Mouse (Mus musculus): ENCODE measurements at regions not wholly inside any gene's neighbourhood (a gene's known extent, or its start where the extent isn't known, plus 50 kb on each side); places are given as distances from the start of the nearest gene placed in this dataset.

DNA sequence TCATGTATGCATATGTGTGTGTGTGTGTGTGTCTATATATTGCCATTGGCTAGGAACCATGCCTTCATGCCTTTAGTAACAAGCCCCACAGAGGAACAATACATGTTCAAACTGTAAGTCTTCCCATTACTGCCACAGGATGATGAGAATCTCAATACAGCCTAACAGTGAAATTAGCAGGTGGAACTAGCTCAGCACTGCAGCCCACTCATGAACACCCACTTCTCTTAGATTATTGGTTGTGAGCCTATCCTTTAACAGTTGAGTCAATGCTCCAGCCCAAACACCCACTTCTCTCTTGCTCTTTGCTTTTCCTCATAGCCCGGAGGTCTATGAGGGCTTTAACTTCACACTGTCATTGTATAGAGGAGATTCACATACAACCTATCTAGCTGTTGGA is 287.5 kb upstream of the Plxna2 start:
- H3K4me3 ChIP-seq = no peak overlapping the region
- ATAC-seq (ENCODE audit: insufficient number of reproducible peaks, low FRiP score) = no peak
- peaks cover 11% of the 10 kb centered on the region; the same call in 1 of the 2 replicates for H3K27me3 ChIP-seq (replicated peaks)
- WGBS = 90% methylated on average over 1 of the region's 1 CpGs
- no peaks in the 10 kb centered on the region for H3K4me1 ChIP-seq (replicated peaks)
- H3K4me2 ChIP-seq = no peak overlapping the region
- no peaks in the 10 kb centered on the region for H3K9me3 ChIP-seq (replicated peaks)
- no peak overlapping the region for H3K9ac ChIP-seq
- no peaks in the 10 kb centered on the region for H3K36me3 ChIP-seq
- no peak overlapping the region for H3K27ac ChIP-seq (ENCODE audit: poor library complexity, severe bottlenecking)

- no peak overlapping the region for H3K27ac ChIP-seq (ENCODE audit: poor library complexity, severe bottlenecking)
- no peak overlapping the region for H3K4me3 ChIP-seq
- H3K27me3 ChIP-seq (replicated peaks) = no peaks in the 10 kb centered on the region
- ATAC-seq (ENCODE audit: insufficient number of reproducible peaks, low FRiP score) = no peak
- no peak overlapping the region for H3K4me2 ChIP-seq
- no peaks in the 10 kb centered on the region for H3K36me3 ChIP-seq
- no peaks in the 10 kb centered on the region for H3K4me1 ChIP-seq (replicated peaks)
- no peaks in the 10 kb centered on the region for H3K9me3 ChIP-seq (replicated peaks)
- WGBS = 76% methylated on average over 3 of the region's 3 CpGs
- H3K9ac ChIP-seq = no peak overlapping the region
These were observed 297.5 kb upstream of the Plxna2 start for GRCm38 (mm10) chr1:194320320-194321036.

DNA sequence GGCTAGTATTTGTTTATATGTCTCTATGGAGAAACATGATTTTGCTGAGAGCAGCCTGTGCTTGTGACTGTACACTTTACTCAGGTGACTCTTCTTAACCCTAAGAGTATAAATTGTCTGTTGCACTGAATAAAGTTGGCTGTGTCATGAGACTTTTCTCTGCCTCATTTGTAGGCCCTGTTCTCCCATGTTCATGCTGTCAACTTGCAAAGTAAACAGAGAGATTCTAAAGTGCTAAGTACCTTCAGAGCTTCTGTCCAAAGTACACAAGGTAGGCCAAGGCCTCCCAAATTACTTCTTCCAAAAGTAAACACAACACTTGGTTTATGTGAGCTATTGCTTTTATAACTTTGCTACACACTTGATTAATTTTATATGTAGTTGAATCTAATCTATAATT is 299.7 kb upstream of the Plxna2 start:
- peaks cover 4% of the 10 kb centered on the region; the same call in 1 of the 2 replicates for H3K27me3 ChIP-seq (replicated peaks)
- H3K27ac ChIP-seq (ENCODE audit: poor library complexity, severe bottlenecking) = no peak overlapping the region
- no peaks in the 10 kb centered on the region for H3K36me3 ChIP-seq
- no peak overlapping the region for H3K4me3 ChIP-seq
- no peak overlapping the region for H3K4me2 ChIP-seq
- no peaks in the 10 kb centered on the region for H3K9me3 ChIP-seq (replicated peaks)
- H3K9ac ChIP-seq = no peak overlapping the region
- ATAC-seq (ENCODE audit: insufficient number of reproducible peaks, low FRiP score) = no peak
- no peaks in the 10 kb centered on the region for H3K4me1 ChIP-seq (replicated peaks)

DNA sequence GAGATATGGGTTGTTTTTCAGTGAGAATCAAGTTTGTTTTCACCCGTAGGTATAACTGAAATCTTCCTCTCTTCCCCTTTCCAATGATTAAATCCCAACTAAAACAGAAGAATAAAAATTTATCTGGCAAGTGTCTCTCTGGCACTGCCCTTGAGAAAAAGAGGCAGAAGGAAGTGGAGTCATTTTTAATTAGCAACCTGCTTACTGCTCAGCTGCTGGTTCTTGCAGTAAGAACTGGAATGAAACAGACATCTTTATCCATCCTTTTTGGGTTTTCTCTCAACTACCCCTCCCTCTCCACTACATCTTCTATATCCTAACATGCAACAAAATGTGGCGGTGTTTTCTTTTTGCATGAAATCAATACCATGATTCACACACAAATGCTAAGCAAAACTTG is 302.4 kb upstream of the Plxna2 start:
- H3K36me3 ChIP-seq = no peaks in the 10 kb centered on the region
- H3K4me2 ChIP-seq = no peak overlapping the region
- peaks cover 4% of the 10 kb centered on the region; the same call in 1 of the 2 replicates for H3K27me3 ChIP-seq (replicated peaks)
- ATAC-seq (ENCODE audit: insufficient number of reproducible peaks, low FRiP score) = no peak
- H3K9me3 ChIP-seq (replicated peaks) = no peaks in the 10 kb centered on the region
- no peak overlapping the region for H3K27ac ChIP-seq (ENCODE audit: poor library complexity, severe bottlenecking)
- H3K9ac ChIP-seq = no peak overlapping the region
- no peaks in the 10 kb centered on the region for H3K4me1 ChIP-seq (replicated peaks)
- 64% methylated on average over 2 of the region's 2 CpGs for WGBS
- H3K4me3 ChIP-seq = no peak overlapping the region

GRCm38 (mm10) chr1:194310373-194310772 is 307.6 kb upstream of the Plxna2 start:
- no peak overlapping the region for H3K9ac ChIP-seq
- H3K4me3 ChIP-seq = no peak overlapping the region
- no peak overlapping the region for H3K4me2 ChIP-seq
- no peaks in the 10 kb centered on the region for H3K4me1 ChIP-seq (replicated peaks)
- H3K27ac ChIP-seq (ENCODE audit: poor library complexity, severe bottlenecking) = no peak overlapping the region
- H3K9me3 ChIP-seq (replicated peaks) = no peaks in the 10 kb centered on the region
- peaks cover 16% of the 10 kb centered on the region for H3K27me3 ChIP-seq (replicated peaks)
- H3K36me3 ChIP-seq = no peaks in the 10 kb centered on the region
- no peak for ATAC-seq (ENCODE audit: insufficient number of reproducible peaks, low FRiP score)
- 33% methylated on average over 2 of the region's 2 CpGs for WGBS

DNA sequence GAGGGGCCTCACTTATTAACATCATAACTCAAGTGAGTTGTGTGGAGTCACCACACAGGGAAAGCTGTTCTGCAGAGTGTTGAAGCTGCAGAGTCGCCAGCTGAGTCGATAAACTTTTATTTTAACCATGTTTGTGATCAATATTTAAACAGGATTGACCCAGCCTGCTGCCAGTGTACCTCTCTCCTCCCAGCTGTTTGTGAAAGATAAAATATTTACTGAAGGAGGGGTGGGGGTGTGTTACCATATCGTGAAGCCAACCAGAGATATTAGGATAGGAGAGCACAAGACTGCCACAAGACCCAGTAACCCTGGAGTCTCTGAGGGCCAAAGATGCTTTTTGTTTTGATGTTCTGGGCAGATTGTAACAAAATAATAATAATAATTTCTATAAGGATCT is 309.4 kb upstream of the Plxna2 start:
- H3K9me3 ChIP-seq (replicated peaks) = no peaks in the 10 kb centered on the region
- no peaks in the 10 kb centered on the region for H3K4me1 ChIP-seq (replicated peaks)
- H3K4me2 ChIP-seq = no peak overlapping the region
- WGBS = 70% methylated on average over 3 of the region's 3 CpGs
- H3K9ac ChIP-seq = no peak overlapping the region
- ATAC-seq (ENCODE audit: insufficient number of reproducible peaks, low FRiP score) = no peak
- peaks cover 19% of the 10 kb centered on the region for H3K27me3 ChIP-seq (replicated peaks)
- no peaks in the 10 kb centered on the region for H3K36me3 ChIP-seq
- H3K27ac ChIP-seq (ENCODE audit: poor library complexity, severe bottlenecking) = no peak overlapping the region
- H3K4me3 ChIP-seq = no peak overlapping the region

GRCm38 (mm10) chr1:194303951-194304350 is 314.1 kb upstream of the Plxna2 start:
- WGBS = 74% methylated on average over 1 of the region's 1 CpGs
- H3K4me2 ChIP-seq = no peak overlapping the region

DNA sequence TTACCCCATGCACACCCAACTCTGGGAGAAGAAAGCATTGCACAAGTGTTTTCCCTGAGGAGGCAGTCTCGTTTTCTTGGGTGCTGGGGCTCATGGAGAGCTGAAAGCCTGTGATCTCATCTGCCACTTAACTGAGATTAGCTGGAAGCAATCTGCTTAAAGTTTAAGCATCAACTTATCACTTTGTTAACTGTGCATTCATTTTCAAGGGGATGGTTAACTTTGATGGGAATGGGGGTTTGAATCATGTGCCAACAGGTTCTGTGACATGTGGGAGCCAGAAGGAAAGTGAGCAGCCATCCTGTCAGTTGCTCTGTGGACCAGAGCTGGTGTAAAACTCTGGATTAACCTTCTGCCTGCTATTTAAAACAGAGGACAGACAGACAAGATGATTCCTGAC is 315.2 kb upstream of the Plxna2 start:
- Histone ChIP-seq H3K4me1 (replicated peaks) (peaks cover 7% of the 10 kb centered on the region; the same call in 1 of the 2 replicates), H3K4me2 (no peak overlapping the region), H3K27ac (ENCODE audit: poor library complexity, severe bottlenecking) (no peak overlapping the region), H3K4me3 (no peak overlapping the region), H3K36me3 (no peaks in the 10 kb centered on the region), H3K27me3 (replicated peaks) (peaks cover 17% of the 10 kb centered on the region), H3K9me3 (replicated peaks) (no peaks in the 10 kb centered on the region), H3K9ac (no peak overlapping the region)
- no peak for ATAC-seq (ENCODE audit: insufficient number of reproducible peaks, low FRiP score)
- 14% methylated on average over 1 of the region's 1 CpGs for WGBS

More at GRCm38 (mm10) chr1:194303951-194304350, 314.1 kb upstream of the Plxna2 start:
- Histone ChIP-seq H3K27ac (ENCODE audit: poor library complexity, severe bottlenecking) (no peak overlapping the region), H3K4me1 (replicated peaks) (peaks cover 7% of the 10 kb centered on the region; the same call in 1 of the 2 replicates), H3K36me3 (no peaks in the 10 kb centered on the region), H3K9me3 (replicated peaks) (no peaks in the 10 kb centered on the region), H3K4me3 (no peak overlapping the region), H3K9ac (no peak overlapping the region), H3K27me3 (replicated peaks) (peaks cover 17% of the 10 kb centered on the region)
- ATAC-seq (ENCODE audit: insufficient number of reproducible peaks, low FRiP score) = no peak

DNA sequence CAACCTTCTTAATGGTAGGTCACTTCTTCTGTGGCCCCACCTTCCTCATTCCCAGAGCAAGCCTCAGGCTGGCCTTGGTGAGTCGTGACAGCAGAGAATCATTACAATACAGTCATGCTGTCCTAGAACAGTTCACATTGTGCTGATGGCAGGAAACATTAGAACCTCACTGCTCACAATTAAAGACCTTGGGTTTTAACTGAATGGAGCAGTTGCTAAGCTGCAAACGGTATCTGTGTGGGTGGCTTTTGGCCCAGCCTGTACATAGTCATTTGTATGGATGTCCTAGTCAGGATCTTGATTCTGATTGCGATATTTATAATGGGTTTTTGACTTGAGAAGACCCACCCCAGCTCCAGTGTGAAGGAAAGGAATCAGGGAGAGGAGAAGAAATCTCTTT is 336.1 kb upstream of the Plxna2 start:
- no peak for ATAC-seq (ENCODE audit: insufficient number of reproducible peaks, low FRiP score)
- no peak overlapping the region for H3K27ac ChIP-seq (ENCODE audit: poor library complexity, severe bottlenecking)
- no peak overlapping the region for H3K9ac ChIP-seq
- no peak overlapping the region for H3K4me3 ChIP-seq
- peaks cover 8% of the 10 kb centered on the region; the same call in 1 of the 2 replicates for H3K4me1 ChIP-seq (replicated peaks)
- no peak overlapping the region for H3K4me2 ChIP-seq
- H3K27me3 ChIP-seq (replicated peaks) = no peaks in the 10 kb centered on the region
- WGBS = 75% methylated on average over 3 of the region's 3 CpGs
- no peaks in the 10 kb centered on the region for H3K9me3 ChIP-seq (replicated peaks)
- no peaks in the 10 kb centered on the region for H3K36me3 ChIP-seq

DNA sequence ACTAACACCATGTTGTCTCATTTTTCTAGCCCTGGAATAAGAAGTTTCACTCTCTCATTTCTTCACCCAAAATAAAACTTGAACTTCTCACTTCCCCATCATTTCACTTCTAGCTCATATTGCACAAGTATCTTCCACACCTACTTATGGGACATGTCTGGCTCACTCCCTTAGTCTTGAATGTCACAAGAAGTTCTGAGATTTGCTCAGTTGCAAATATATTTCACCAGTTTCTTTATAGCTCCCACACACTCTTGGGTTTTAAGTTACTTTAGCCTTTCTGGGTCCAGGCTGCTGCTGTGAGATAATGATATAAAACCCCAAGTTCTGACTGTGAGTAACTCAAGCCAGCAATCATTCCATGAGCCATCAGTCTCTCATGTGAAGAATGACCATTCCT is 350.0 kb upstream of the Plxna2 start:
- no peaks in the 10 kb centered on the region for H3K27me3 ChIP-seq (replicated peaks)
- H3K4me1 ChIP-seq (replicated peaks) = no peaks in the 10 kb centered on the region
- H3K4me3 ChIP-seq = no peak overlapping the region
- no peaks in the 10 kb centered on the region for H3K9me3 ChIP-seq (replicated peaks)
- H3K4me2 ChIP-seq = no peak overlapping the region
- no peak overlapping the region for H3K27ac ChIP-seq (ENCODE audit: poor library complexity, severe bottlenecking)
- no peak overlapping the region for H3K9ac ChIP-seq
- ATAC-seq (ENCODE audit: insufficient number of reproducible peaks, low FRiP score) = no peak
- no peaks in the 10 kb centered on the region for H3K36me3 ChIP-seq

- Histone ChIP-seq H3K27me3 (replicated peaks) (no peaks in the 10 kb centered on the region), H3K4me3 (no peak overlapping the region), H3K9me3 (replicated peaks) (no peaks in the 10 kb centered on the region), H3K4me1 (replicated peaks) (no peaks in the 10 kb centered on the region), H3K27ac (ENCODE audit: poor library complexity, severe bottlenecking) (no peak overlapping the region), H3K4me2 (no peak overlapping the region), H3K9ac (no peak overlapping the region), H3K36me3 (no peaks in the 10 kb centered on the region)
- whole genome bisulfite sequencing = 67% methylated on average over 4 of the region's 4 CpGs
- no peak for ATAC-seq (ENCODE audit: insufficient number of reproducible peaks, low FRiP score)
These were observed 355.6 kb upstream of the Plxna2 start for GRCm38 (mm10) chr1:194262374-194262773.

GRCm38 (mm10) chr1:194259957-194260356 is 358.1 kb upstream of the Plxna2 start:
- Histone ChIP-seq H3K4me3 (no peak overlapping the region), H3K9me3 (replicated peaks) (no peaks in the 10 kb centered on the region), H3K4me2 (no peak overlapping the region), H3K36me3 (no peaks in the 10 kb centered on the region), H3K27me3 (replicated peaks) (no peaks in the 10 kb centered on the region), H3K27ac (ENCODE audit: poor library complexity, severe bottlenecking) (no peak overlapping the region), H3K4me1 (replicated peaks) (no peaks in the 10 kb centered on the region), H3K9ac (no peak overlapping the region)
- ATAC-seq (ENCODE audit: insufficient number of reproducible peaks, low FRiP score) = no peak
- WGBS = 78% methylated on average over 3 of the region's 3 CpGs
